Mouse (Mus musculus): Measurements from ENCODE around the gene Mrtfb. TPM values are rescaled to one million over a fixed set of nuclear protein-coding genes. Genes with fewer than 3 reads are reported as not detected.

Gene Mrtfb
- total and polyA plus RNA-seq, 3 experiments, result 2.1 to 12.1 (median 5.6) TPM

DNA sequence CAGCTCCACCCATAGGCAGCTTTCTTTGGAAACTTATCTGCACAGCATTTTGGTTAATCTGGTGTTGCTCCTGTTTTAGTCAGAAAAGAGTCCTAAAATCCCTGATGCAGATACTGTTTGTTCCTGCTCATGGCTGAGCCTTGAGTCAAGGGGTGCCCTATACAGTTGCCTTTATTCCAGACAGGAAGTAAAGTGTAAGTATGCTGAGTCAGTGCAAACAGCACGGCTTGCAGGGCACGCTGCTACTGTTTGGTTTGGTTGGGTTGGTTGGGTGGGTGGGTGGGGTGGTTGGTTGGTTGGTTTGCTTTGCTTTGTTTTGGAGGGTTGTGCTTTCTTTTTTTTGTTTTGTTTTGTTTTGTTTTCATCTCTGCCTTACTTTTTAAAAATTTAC lies 111.2 kb downstream of the Mrtfb start:
- DNase-seq (ENCODE audit: low spot score) (no peak), ATAC-seq (ENCODE audit: extremely low read depth, insufficient number of reproducible peaks, low FRiP score, poor library complexity, severe bottlenecking) (no peak)
- H3K9me3 ChIP-seq (replicated peaks), result no peaks in the 10 kb centered on the region
- H3K4me3 ChIP-seq (ENCODE audit: low read depth, low read length), result no peak overlapping the region
- H3K4me1 ChIP-seq (ENCODE audit: insufficient read depth, low read depth, low read length), result peaks cover 10% of the 10 kb centered on the region
- peaks cover 2% of the 10 kb centered on the region for H3K36me3 ChIP-seq (replicated peaks)
- no peaks in the 10 kb centered on the region for H3K27me3 ChIP-seq (ENCODE audit: insufficient read depth, low read length)
- no peak for TF ChIP-seq TAL1 (conservative IDR thresholded peaks at IDR 0.05; ENCODE audit: low read depth, low read length)

DNA sequence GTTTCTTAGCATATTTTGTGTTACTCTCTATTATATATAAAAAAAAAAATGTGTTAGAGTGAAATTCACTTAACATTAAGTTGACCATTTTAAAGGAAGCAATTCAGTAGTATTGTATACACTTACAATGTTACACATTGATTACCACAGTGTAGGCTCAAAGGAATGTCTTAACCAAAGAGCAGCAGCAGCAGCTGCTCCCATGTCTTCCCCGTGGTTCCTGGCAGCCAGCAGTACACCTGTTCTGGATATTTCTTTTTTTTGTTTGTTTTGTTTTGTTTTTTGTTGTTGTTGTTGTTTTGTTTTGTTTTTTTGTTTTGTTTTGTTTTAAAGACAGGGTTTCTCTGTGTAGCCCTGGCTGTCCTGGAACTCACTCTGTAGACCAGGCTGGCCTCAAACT lies 112.4 kb downstream of the Mrtfb start:
- Histone ChIP-seq H3K27me3 (ENCODE audit: insufficient read depth, low read length) (no peaks in the 10 kb centered on the region), H3K9me3 (replicated peaks) (no peaks in the 10 kb centered on the region), H3K4me3 (ENCODE audit: low read depth, low read length) (no peak overlapping the region), H3K36me3 (replicated peaks) (peaks cover 4% of the 10 kb centered on the region), H3K4me1 (ENCODE audit: insufficient read depth, low read depth, low read length) (peaks cover 14% of the 10 kb centered on the region)
- TF ChIP-seq POLR2AphosphoS5 (IDR thresholded peaks at IDR 0.05; ENCODE audit: insufficient replicate concordance, low read depth, low read length), result no peak
- TF ChIP-seq GATA2 (IDR thresholded peaks at IDR 0.05; ENCODE audit: borderline replicate concordance, low read depth, low read length), result no peak
- no peak for ATAC-seq (ENCODE audit: extremely low read depth, insufficient number of reproducible peaks, low FRiP score, poor library complexity, severe bottlenecking)
- DNase-seq (ENCODE audit: low spot score), result no peak

DNA sequence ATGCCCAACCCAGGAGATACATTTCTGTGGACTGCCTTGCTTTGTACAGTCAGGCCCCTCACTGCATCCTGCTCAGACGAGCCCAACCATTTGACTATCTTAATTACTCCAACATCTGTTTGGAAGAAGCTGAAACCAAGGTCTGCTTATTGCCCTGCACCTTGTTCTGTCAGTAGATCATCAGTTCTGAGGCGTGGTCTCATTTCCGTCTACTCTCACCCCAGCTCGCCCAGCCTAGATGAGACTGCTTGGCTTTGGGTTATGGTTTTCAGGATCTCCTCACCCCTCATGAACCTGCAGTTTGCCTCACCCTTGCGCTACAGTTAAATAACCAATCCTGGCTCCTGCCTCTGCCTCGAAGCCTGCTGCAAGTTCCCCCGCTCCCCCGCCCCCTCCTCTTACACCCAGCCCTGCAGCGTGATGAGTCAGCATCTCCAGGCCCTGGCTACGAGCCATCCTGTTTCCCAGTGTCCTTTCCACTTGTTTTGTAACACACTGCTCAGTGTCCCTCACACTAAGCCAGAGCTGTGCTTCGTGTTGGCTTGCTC lies 115.5 kb downstream of the Mrtfb start:
- peak overlapping the region; percentile 22; the same call in 1 of the 2 replicates for H3K4me3 ChIP-seq (ENCODE audit: low read depth, low read length)
- DNase-seq (ENCODE audit: low spot score), result peak; percentile 43
- TF ChIP-seq TAL1 (conservative IDR thresholded peaks at IDR 0.05; ENCODE audit: low read depth, low read length), result no peak
- TF ChIP-seq POLR2AphosphoS5 (IDR thresholded peaks at IDR 0.05; ENCODE audit: insufficient replicate concordance, low read depth, low read length), result no peak
- TF ChIP-seq CTCF (IDR thresholded peaks at IDR 0.05; ENCODE audit: low read depth, low read length), result no peak
- no peak for TF ChIP-seq GATA1 (IDR thresholded peaks at IDR 0.05; ENCODE audit: borderline replicate concordance, low read length)
- no peak for TF ChIP-seq GATA2 (IDR thresholded peaks at IDR 0.05; ENCODE audit: borderline replicate concordance, low read depth, low read length)
- ATAC-seq (ENCODE audit: extremely low read depth, insufficient number of reproducible peaks, low FRiP score, poor library complexity, severe bottlenecking), result peak; percentile 77
- no peaks in the 10 kb centered on the region for H3K9me3 ChIP-seq (replicated peaks)
- H3K36me3 ChIP-seq (replicated peaks), result peaks cover 4% of the 10 kb centered on the region
- peaks cover 15% of the 10 kb centered on the region for H3K4me1 ChIP-seq (ENCODE audit: insufficient read depth, low read depth, low read length)
- no peaks in the 10 kb centered on the region for H3K27me3 ChIP-seq (ENCODE audit: insufficient read depth, low read length)

DNA sequence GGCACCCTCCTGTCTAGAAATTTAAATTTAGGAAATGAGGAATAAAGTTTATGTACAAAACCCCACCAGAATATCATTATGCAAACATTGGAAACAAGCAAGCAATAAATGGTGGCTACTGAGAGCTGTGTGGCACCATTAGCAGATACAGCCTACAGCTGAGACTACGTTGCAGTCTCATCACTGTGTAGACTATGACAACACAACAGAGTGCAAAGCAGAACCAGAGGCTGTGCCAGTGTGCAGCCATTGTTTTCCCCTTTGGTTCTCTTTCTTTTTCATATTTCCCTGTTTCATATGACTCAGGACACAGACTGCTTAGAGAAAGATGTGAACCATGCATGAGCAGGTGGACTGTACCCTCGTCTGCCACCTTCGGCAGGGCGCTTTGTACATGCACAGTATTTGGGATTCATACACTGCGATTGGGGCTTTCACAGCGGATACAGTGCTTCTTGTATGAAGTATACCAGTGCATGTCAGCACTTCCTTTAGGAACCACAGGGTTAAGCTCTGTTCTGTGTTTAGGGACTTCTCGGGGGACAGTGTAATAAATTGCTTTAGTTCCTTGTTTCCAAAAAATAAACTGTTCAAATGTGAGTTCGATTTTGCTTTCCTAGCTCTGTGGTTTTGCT lies 116.7 kb downstream of the Mrtfb start:
- TF ChIP-seq GATA2 (IDR thresholded peaks at IDR 0.05; ENCODE audit: borderline replicate concordance, low read depth, low read length), result no peak
- peaks cover 11% of the 10 kb centered on the region for H3K4me1 ChIP-seq (ENCODE audit: insufficient read depth, low read depth, low read length)
- no peak overlapping the region for H3K4me3 ChIP-seq (ENCODE audit: low read depth, low read length)
- H3K9me3 ChIP-seq (replicated peaks), result no peaks in the 10 kb centered on the region
- no peaks in the 10 kb centered on the region for H3K27me3 ChIP-seq (ENCODE audit: insufficient read depth, low read length)
- no peak for DNase-seq (ENCODE audit: low spot score)
- ATAC-seq (ENCODE audit: extremely low read depth, insufficient number of reproducible peaks, low FRiP score, poor library complexity, severe bottlenecking), result no peak
- H3K36me3 ChIP-seq (replicated peaks), result peaks cover 4% of the 10 kb centered on the region

DNA sequence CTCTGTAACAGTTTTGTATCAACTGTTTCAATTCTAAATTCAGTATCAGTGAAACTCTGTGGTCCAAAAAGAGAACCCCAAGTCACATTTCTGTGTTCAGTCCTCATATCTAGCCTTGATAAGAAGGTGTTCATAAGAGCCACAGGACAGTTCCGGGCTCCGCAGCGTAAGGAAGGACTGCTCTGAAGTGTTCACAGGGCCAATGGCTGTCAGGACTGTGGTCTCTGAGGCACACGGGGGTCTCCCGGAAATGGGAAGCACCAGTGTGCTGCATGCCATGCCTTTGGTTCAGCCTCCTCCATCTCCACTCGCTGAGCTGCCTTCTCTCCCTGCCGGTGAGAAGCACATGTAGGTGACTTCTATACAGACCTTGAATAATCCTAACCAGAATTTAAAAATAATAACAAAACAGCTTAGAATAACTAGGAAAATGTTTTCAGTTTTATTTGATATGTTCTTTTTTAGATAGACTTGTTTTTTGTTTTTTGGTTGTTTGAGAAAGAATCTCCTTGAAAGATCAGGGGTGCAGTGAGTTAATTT lies 120.7 kb downstream of the Mrtfb start:
- Histone ChIP-seq H3K4me1 (ENCODE audit: insufficient read depth, low read depth, low read length) (peaks cover 5% of the 10 kb centered on the region), H3K36me3 (replicated peaks) (peaks cover 2% of the 10 kb centered on the region), H3K4me3 (ENCODE audit: low read depth, low read length) (no peak overlapping the region), H3K9me3 (replicated peaks) (no peaks in the 10 kb centered on the region), H3K27me3 (ENCODE audit: insufficient read depth, low read length) (no peaks in the 10 kb centered on the region)
- TF ChIP-seq TAL1 (conservative IDR thresholded peaks at IDR 0.05; ENCODE audit: low read depth, low read length) (no peak), GATA2 (IDR thresholded peaks at IDR 0.05; ENCODE audit: borderline replicate concordance, low read depth, low read length) (no peak), POLR2AphosphoS5 (IDR thresholded peaks at IDR 0.05; ENCODE audit: insufficient replicate concordance, low read depth, low read length) (no peak), GATA1 (IDR thresholded peaks at IDR 0.05; ENCODE audit: borderline replicate concordance, low read length) (no peak), CTCF (IDR thresholded peaks at IDR 0.05; ENCODE audit: low read depth, low read length) (no peak)
- DNase-seq (ENCODE audit: low spot score), result no peak
- ATAC-seq (ENCODE audit: extremely low read depth, insufficient number of reproducible peaks, low FRiP score, poor library complexity, severe bottlenecking), result no peak

DNA sequence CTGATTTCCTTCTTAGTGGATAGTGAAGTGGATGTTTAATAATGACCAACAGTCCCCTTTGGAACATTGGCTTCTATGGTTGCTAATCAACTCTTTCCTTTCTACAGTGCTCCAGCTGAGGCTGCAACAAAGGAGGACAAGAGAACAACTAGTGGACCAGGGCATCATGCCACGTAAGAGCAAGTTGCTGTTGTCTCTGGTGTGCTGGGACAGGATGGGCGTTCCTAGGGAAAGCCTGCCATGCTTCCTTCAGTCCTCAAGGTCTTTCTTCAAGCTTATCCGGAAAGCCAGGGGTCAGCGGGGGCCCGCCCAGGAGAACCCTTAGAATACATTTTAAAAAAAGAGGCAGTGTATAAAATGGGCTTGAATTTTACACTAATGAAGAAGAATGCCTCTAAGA lies 121.9 kb downstream of the Mrtfb start:
- TF ChIP-seq CTCF (IDR thresholded peaks at IDR 0.05; ENCODE audit: low read depth, low read length) (no peak), POLR2AphosphoS5 (IDR thresholded peaks at IDR 0.05; ENCODE audit: insufficient replicate concordance, low read depth, low read length) (no peak), GATA2 (IDR thresholded peaks at IDR 0.05; ENCODE audit: borderline replicate concordance, low read depth, low read length) (no peak), GATA1 (IDR thresholded peaks at IDR 0.05; ENCODE audit: borderline replicate concordance, low read length) (no peak), TAL1 (conservative IDR thresholded peaks at IDR 0.05; ENCODE audit: low read depth, low read length) (no peak)
- DNase-seq (ENCODE audit: low spot score), result no peak
- Histone ChIP-seq H3K4me1 (ENCODE audit: insufficient read depth, low read depth, low read length) (0 out of 2 replicates have a peak, but pooled peaks cover 2% of the 10 kb centered on the region), H3K36me3 (replicated peaks) (peaks cover 2% of the 10 kb centered on the region), H3K9me3 (replicated peaks) (no peaks in the 10 kb centered on the region), H3K27me3 (ENCODE audit: insufficient read depth, low read length) (no peaks in the 10 kb centered on the region), H3K4me3 (ENCODE audit: low read depth, low read length) (no peak overlapping the region)
- ATAC-seq (ENCODE audit: extremely low read depth, insufficient number of reproducible peaks, low FRiP score, poor library complexity, severe bottlenecking), result no peak

DNA sequence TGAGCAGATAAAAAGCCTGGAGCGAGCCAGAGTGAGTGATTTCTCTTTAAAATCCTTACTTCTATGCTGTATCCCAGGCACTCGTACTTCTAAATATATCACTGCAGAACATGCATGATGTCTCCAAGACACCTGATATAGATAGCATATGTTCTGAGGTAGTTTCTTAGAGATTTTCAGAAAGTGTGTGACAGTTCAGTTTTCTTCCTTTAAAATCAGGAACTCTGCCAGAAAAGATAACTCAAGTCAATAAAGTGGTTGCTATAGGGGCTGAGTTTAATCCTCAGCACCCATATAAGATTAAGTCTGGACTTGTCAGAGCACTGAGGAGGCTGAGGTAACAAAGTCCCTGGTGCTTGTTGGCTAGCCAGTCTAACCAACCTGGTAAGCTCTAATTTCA lies 123.6 kb downstream of the Mrtfb start:
- no peak for ATAC-seq (ENCODE audit: extremely low read depth, insufficient number of reproducible peaks, low FRiP score, poor library complexity, severe bottlenecking)
- no peak overlapping the region for H3K4me3 ChIP-seq (ENCODE audit: low read depth, low read length)
- peaks cover 7% of the 10 kb centered on the region for H3K36me3 ChIP-seq (replicated peaks)
- DNase-seq (ENCODE audit: low spot score), result no peak
- TF ChIP-seq CTCF (IDR thresholded peaks at IDR 0.05; ENCODE audit: low read depth, low read length), result no peak
- TF ChIP-seq GATA2 (IDR thresholded peaks at IDR 0.05; ENCODE audit: borderline replicate concordance, low read depth, low read length), result no peak
- TF ChIP-seq GATA1 (IDR thresholded peaks at IDR 0.05; ENCODE audit: borderline replicate concordance, low read length), result no peak
- no peak for TF ChIP-seq TAL1 (conservative IDR thresholded peaks at IDR 0.05; ENCODE audit: low read depth, low read length)
- no peak for TF ChIP-seq POLR2AphosphoS5 (IDR thresholded peaks at IDR 0.05; ENCODE audit: insufficient replicate concordance, low read depth, low read length)
- H3K27me3 ChIP-seq (ENCODE audit: insufficient read depth, low read length), result no peaks in the 10 kb centered on the region
- H3K9me3 ChIP-seq (replicated peaks), result no peaks in the 10 kb centered on the region
- H3K4me1 ChIP-seq (ENCODE audit: insufficient read depth, low read depth, low read length), result no peaks in the 10 kb centered on the region
